Mouse (Mus musculus) ovary, postnatal 36 days (tissue): ENCODE data around the gene Psmd13.
"Not testable (repeated sequence)": the region's sequence is repeated elsewhere in the genome, so short reads cannot be mapped to it uniquely, and the experiment has no call there.

Experiments used
- DNase-seq: peaks from one replicate; pipeline ENCODE4 v3.0.0; 2022; ENCODE audit warnings: low spot score, mixed read lengths

Gene Psmd13

DNA sequence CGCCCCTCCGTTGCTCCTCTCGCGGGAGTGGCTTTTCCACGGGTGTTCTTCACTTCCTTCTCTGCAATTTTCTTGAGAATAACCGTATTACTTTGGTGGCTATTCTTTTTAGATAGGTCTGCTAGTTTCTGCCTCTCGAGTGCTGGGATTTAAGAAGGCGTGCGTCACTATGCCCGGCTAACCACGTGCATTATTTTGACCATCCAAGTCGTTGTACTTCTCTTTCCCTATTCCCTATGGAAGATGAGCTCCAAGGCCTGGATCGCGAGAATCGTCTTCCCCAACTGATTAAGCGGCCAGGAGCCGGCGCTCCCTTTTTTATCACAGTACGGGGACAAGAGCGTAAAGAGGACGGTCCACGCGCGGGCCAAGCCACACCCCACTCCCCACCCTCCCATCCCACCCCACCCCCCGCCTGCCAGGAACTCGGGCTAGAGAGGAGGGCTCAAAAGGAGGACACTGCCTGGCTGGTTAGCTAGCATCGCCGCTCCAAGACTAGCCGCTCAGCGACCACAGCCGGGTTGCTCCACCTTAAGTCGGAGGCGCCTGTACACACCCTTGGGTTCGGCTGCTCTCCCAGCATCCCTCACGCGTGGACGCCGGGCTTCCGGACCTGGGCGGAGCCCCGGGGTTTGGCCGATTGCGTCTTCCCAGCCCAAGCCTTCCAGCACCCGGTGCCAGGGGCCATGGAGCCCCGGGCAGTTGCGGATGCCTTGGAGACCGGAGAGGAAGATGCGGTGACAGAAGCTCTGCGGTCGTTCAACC lies 24.8 kb upstream of the Psmd13 start, which contains the start of gene Ric8a:
Gene Ric8a (plus strand): TSS at position 173 of the 765 bp plus-strand sequence.
- DNase-seq = peak; percentile 90

DNA sequence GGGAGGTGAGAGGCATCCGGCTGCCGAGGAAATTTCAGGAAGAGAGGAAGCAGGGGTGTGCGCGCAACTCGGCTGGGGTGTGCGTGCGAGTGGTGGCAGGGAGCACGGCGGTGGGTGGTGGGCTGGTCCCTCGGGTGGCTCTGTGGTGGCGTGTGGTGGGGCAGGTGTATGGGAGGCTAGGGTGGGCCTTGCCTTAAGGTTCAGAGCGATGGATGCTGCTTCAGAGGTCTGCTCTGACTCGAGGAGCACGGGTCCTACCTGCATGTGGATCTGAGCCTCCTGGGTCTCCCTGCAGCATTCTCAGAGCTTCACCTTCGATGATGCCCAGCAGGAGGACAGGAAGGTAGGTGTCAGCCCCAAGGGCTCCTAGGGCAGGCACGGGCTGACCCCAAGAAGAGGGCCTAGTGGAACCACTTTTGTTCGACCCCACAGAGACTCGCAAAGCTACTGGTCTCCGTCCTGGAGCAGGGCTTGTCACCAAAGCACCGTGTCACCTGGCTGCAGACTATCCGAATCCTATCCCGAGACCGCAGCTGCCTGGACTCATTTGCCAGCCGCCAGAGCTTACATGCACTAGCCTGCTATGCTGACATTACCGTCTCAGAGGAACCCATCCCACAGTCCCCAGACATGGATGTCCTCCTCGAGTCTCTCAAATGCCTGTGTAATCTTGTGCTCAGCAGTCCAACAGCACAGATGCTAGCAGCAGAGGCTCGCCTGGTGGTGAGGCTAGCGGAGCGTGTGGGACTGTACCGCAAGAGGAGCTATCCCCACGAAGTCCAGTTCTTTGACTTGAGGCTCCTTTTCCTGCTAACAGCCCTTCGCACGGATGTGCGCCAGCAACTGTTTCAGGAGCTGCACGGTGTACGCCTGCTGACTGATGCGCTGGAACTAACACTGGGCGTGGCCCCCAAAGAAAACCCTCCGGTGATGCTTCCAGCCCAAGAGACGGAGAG lies 23.9 kb upstream of the Psmd13 start, which contains the start of gene Bet1l:
Gene Bet1l (minus strand): TSS at position 28 of the 956 bp plus-strand sequence.
- no peak for DNase-seq

DNA sequence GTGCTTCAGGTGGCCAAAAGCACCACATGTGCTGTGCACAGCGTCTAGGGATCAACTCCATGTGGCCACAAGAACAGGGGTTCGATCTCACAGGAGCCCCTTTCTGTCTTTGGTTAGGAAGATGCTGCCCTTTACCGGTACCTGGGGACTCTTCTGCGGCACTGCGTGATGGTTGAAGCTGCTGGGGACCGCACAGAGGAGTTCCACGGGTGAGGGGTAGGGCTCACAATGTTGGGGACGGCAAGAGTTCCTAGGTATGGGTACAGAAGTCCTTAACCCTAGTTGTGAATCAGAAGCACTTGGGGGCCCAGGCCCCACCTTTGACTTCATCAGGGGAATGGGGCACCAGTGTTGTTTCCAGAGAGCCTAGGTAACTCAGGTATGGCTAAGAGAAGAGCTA lies 23.0 kb upstream of the Psmd13 start:
- DNase-seq = no peak

DNA sequence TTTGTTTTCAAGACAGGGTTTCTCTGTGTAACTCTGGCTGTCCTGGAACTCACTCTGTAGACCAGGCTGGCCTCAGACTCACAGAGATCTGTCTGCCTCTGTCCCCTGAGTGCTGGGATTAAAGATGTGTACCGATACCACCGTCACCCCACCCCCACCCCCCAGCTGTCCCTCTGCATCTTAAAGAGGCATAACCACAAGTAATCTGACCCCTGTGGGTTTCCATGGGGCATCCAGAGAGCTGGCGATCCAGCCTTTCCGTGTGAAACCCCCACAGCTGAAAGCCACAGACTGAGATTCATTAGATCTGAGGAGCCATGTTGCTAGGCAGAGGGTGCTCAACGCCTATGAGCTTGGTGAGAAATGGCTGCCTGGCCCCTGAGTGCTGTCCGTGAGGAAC lies 21.8 kb upstream of the Psmd13 start:
- DNase-seq = no peak

DNA sequence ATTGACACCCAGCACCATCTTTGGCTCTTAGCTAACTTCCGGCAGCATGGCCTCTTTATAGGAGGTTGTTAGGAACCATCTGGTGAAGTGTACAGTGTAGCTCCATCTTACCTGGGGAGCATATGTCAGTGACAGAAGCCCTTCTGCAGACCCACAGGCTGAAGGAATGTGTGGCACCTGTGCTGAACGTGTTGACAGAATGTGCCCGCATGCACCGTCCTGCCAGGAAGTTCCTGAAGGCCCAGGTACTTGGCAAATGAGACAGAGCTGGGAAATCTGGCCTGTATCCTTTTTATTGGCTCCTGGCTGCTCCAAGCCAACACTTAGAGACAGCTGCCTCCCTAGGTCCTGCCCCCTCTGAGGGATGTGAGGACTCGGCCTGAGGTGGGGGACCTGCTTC lies 21.0 kb upstream of the Psmd13 start:
- DNase-seq = no peak

DNA sequence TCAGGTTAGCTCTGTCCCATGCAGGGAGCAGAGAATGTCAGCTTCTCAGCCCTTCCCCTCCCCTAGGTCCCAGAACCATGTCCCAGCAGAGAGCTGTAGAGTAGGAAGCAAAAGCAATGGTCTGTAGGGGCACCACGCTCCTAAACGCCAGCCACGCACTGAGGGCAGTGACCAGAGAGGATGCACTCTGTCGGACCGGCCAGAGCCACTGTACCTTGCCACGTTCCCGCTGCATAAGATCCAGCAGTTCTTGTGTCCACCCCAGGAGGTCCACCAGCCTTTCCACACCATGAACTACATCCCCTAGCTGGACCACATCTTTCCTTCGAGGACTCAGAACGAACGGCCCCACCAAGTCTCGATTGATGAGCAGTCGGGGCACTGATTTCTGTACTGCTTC lies 17.0 kb upstream of the Psmd13 start:
- no peak for DNase-seq

DNA sequence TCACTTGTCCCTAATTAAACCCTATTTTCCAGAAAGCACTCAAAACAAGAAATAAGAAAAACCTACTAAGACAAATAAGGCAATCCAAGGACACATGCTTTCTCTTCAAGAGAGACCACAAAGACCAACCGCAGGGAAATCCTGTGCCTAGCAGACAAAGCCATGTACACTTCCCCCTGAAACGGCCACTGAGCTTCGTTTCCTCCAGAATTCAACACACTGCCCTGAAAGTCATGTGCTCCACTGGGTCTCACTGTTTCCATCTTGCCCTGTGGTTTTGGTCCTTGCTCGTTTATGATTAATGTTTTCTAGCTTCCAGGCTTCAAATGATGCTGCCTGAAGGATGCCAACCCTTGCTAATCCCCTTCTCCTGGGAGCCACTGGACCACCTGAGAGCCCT lies 7.5 kb upstream of the Psmd13 start:
- no peak for DNase-seq

DNA sequence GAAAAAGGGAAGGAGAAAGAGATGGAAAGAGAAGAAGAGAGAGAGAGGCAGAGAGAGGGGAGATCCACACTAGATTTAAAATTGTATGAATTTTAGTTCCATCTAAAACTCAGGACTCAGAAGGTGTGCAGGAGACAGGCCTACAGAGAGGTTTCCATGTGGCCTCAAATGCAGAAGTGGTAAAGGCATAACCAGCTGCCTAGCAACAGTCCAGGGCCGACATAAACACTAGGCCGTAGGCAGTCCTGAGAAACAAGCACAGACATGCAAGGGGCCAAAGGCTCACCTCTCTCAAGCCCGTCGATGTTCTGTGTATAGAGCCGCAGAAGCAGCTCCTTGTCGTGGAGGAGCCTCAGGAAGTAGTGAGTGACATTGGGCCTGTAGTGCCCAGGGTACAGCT lies 4.4 kb upstream of the Psmd13 start:
- DNase-seq = no peak

DNA sequence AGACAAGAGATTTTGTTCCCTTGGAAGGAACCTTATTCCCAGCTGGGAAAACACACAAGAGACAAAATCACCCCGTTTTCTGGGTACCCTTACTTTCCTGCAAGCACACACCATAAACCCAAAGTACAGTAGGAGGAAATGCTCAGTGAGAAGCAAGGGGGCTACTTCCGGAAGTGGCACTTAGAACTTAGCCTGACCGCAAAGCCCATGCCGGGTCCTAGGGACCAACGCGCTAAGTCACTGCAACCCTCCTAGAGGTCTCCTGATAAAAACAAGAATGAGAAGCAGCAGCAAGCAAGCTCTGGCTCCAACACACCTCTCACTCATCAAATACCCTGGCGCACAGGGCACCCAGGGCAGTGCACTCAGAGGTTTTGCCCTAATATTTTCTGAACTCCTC lies 2.4 kb upstream of the Psmd13 start:
- DNase-seq = no peak

DNA sequence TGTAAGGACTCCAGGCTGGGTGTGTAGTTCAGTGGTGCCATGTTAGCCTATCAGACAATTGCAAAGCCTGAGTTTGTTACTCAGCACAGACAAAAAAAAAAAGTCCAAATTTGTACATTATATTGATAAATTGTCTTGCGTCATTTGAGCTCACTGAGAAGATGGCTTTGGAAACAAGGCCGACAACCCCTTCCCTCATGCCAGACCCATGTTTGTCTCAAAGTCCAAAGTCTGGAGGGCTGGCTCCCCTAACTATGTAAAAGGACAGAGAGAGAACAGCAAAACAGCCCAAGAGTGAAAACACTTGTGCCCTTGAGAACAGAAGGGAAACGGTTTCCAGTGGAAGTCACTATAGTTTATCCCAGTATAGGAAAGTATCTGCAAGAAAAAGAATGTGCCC lies 1.3 kb upstream of the Psmd13 start:
- no peak for DNase-seq

DNA sequence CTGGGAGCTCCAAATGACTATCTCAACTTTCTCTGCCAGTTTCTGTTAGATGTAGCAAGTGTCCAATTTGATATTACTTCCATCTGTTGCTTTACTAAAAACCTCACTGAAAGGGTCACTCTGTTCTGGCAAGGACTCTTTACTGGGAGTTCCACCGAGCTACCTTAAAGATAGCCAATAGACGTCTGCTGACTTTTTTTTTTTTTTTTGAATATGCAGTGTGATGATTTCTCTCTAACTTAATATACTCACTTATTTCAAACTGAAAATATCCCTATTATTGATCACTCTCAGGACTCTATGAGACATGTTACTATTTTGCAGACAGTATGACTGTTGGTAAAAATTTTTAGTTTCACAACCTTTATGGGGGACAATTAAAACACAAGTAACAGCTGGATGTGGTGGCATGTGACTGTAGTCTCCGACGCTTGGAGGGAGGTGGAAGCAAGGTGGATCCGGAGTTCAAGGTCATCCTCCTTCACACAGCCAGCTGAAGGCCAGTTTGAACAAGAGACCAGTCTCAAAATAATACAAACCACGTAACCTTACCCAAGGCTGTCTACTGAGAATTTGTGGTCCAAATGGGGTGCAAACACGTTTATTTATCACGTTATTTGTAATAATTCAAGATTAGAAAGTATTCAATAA lies 778 bp upstream of the Psmd13 start:
- no peak for DNase-seq

DNA sequence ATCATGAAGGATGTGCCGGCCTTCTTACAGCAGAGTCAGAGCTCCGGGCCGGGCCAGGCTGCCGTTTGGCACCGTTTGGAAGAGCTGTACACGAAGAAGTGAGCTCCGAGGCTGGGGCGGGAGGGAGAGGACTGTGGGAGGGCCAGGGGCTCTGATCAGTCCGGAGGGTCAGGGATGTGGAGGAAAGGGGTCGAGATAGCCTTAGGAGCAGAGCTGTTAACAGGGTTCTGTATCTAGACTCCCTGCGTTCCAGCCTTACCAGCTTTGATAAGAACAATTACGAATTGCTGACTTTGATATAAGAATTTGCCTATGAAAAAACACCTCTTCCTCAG lies 668 bp downstream of the Psmd13 start:
- no peak for DNase-seq

DNA sequence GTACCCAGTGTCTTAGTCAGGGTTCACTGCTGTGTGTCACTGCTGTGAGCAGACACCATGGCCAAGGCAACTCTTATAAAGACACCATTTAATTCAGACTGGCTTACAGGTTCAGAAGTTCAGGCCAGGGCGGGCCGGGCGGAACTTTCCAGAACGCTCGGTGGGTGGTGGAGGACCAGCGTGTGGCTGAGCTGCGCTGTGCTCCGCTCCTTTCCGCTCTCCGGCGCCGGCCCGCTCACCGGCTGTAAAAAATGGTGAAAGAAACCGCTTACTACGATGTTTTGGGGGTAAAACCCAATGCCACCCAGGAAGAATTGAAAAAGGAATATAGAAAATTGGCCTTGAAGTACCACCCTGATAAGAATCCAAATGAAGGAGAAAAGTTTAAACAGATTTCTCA lies 8.9 kb downstream of the Psmd13 start:
- DNase-seq = not testable (repeated sequence)

DNA sequence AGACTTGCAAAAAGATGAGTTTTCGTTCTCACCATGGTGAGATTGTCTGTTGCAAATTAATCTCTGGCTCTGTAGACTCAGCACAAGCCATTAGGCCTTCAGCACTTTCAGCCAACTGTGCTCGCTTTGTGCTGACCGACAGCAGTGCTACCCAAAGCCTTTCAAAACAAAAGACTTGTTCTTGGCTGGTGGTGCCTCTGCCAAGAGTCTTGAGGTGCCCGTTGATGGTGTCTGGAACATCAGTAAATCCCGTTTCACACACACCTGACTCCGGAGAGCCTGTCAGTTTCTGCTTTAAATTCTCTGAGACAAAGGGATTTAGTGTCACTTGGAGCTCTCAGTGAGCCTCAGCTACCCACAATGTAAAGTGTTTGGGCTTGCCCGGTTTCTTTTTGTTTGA lies 12.3 kb downstream of the Psmd13 start:
- no peak for DNase-seq

DNA sequence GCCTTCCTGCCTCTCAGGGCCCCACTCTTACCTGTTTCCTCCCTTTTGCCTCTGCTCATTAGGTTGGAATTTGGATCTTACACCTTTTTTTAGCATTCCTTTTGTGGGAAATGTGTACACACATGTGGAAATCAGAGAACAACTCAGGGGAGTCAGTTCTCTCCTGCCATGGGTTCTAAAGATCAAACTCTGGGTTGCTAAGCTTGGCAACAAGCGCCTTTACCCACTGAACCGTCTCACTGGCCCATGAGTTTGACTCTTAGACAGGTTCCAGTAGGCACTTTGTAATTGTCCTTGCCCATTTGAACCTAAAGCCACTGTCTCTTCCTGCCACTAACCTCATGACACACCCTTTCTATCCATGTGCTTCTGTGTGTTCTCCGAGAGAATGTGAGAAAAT lies 12.8 kb downstream of the Psmd13 start:
- no peak for DNase-seq

DNA sequence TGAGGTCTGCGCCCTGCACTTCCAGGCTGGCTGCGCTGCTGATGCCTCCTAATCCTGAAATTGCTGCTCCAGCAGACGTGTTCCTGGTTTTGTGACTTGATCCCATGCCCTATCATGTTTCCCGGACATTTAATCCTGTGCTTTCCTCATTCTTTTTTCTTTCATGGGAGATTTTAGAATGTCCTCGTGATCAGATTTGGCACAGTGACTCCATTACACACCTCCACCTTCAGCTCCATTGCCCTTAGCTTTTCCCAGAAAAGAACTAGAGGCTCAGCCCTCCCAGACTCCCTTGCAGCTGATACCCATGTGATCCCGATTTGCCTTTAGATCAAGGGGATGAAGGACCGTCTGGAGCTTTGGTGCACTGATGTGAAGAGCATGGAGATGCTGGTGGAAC lies 16.1 kb downstream of the Psmd13 start:
- no peak for DNase-seq

DNA sequence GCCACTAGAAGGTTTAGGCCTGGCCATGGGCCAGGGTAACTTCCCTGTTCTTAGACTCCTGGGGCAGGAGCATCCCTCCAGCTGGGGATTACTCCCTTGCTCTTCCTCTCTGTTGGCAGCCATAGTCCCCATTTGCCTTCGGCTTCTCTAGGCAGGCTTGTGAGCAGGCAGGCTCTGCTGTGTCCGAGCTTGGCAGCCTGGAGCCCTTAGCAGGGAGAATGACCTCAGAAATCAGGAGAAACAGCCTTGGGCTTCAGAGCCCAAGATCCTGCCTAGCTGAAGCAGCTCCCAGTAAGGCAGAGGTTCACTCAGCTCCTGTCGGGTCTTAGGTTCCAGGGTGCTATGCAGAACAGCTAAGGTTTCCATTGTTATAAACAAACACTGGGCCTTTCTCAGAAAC lies 17.4 kb downstream of the Psmd13 start:
- no peak for DNase-seq

DNA sequence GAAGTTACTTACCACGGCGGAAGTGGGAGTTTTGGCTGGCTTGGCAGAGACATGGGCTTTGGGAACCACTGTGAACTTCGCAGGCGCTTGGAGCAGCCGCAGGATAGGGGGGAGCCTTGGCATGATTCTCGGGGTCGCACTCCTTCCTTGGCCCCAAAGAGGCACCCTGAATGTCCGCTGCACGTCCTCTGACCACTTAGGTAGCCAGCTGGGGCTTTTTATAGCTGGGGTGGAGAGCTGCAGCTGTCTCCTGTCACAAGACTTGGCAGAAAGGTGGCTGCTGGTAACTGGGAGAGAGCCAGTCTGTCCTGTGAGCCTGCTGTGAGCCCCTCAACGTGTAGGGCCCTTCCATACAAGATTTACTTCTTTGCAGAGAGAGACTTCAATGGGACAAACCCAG lies 18.5 kb downstream of the Psmd13 start, which contains the start of gene Cox8b:
Gene Cox8b (minus strand): TSS at position 227 of the 400 bp plus-strand sequence.
- no peak for DNase-seq

DNA sequence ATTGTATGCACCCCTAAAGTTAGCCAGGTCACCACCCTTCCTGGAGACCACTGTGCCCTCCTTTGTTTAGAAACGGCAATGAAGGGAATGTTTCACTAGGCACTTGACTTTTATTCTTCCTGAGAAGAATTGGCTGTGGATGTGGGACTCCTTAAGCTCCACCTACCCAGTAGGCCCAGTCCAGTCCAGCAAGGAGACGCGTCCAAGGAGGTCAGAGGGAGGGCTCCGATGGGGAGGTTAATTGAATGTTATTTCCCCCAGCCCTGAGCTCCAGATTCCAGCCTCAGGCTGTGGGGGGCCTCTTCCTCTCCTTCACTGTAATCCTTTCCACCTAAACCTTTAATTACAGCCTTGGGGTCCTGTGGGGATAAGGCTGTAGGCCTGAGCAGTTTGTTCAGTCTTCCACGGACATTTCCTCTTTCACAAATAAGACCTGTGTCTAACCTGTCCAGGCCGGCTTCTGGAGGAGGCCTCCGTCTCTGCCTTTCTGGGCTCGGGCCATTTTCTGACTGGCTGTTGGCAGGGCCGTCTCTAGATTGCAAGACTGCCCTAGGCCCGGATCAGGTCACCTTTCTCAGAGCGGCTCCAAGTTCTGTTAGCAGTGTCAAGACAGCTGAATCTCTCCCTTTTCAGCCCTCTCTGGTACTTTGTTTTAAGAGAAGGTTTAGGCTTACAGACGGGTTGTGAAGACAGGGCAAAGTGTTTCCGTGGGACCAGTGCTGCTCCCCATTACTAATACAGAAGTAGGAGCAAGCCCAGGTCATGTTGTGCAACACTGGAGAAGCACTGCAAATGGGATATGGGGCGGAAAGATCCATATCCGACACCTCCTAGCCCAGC lies 20.5 kb downstream of the Psmd13 start:
- DNase-seq = peak; percentile 34

DNA sequence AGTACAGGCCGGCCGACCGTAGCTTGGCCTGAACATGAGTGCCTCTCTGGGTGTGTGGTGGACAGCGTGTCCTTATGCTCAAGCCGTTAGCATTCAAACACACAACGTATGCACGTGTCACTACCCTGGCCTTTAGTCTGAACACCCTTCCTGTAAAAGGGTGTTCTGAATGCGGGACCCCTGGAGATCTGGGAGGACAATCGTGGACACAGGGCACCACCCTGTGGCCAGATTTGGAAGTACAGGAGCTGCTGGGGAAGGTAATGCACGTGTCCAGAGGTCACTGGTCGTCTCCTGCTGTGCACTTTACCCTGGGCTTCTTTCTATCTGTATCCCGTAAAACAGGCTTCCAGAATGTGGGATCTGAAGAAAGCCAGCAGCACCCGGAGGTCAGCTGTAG lies 21.4 kb downstream of the Psmd13 start:
- peak; percentile 80 for DNase-seq

DNA sequence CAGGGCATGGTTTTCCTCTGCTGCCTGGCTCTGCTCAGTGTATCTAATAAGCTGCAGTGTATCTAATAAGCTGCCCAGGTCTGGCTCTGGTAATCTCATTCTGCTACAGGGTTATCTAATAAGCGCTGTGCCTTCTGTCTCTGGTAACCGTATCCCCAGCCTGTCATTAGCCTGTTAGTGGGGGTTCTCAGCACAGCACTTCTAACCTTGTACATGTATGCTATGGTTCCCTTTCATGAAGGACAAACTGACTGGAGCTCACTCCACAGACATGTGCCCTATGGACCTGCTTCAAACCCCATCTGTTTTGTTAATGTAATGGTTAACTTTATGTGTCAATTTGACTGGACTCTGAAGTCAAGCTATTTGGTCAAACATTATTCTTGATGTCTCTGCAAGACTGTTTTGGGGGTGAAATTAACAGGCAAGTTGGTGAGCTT lies 23.9 kb downstream of the Psmd13 start:
- DNase-seq = no peak

DNA sequence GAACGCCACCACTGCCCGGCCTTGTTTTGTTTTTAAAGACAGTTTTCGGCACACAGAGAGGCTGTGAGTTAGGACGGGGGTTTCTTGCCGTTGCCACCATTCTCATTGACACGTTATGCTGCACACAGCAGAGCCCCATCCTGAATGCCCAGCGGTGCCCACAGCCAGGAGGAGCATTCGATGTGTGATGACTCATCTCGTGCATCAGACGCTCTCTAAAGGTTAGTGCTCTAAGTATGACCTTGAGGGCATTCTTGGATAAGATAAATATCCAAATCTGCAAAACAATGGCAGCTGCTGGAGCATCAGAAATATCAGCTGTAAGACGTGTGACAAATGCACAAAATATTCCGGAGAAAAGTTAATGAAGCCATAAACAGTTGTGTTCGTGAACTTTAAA lies 25.4 kb downstream of the Psmd13 start:
- no peak for DNase-seq
